Mouse (Mus musculus): ENCODE measurements around the gene Tmc6. TPM values are rescaled to one million over a fixed set of nuclear protein-coding genes. Genes with fewer than 3 reads are reported as not detected.
"Not testable (repeated sequence)": the region's sequence is repeated elsewhere in the genome, so short reads cannot be mapped to it uniquely, and the experiment has no call there.

The Tmc6 gene
- total RNA-seq, 1 experiment = 36.0 TPM

GRCm38 (mm10) chr11:117790286-117790685, 8.3 kb upstream of the Tmc6 start:
- H3K27ac ChIP-seq (ENCODE audit: insufficient read depth, low read depth, low read length, poor library complexity, severe bottlenecking) = no peak overlapping the region
- no peaks in the 10 kb centered on the region for H3K36me3 ChIP-seq (ENCODE audit: control insufficient read depth, insufficient read depth, low read length, poor library complexity, severe bottlenecking)
- TF ChIP-seq CHD2 (IDR thresholded peaks at IDR 0.05; ENCODE audit: low read depth, low read length) (no peak), ZC3H11A (IDR thresholded peaks at IDR 0.05; ENCODE audit: borderline replicate concordance, low read depth, low read length) (no peak; the same call in 1 of the 2 replicates), MAFK (IDR thresholded peaks at IDR 0.05; ENCODE audit: insufficient read depth, low read depth, low read length) (no peak), HCFC1 (IDR thresholded peaks at IDR 0.05; ENCODE audit: borderline replicate concordance, insufficient read depth, low read length) (no peak), ZNF384 (IDR thresholded peaks at IDR 0.05; ENCODE audit: low read depth, low read length) (no peak)
- H3K9me3 ChIP-seq (ENCODE audit: control insufficient read depth, insufficient read depth, low read depth, low read length) = no peaks in the 10 kb centered on the region
- H3K4me1 ChIP-seq (ENCODE audit: control insufficient read depth in 2 of 2, insufficient read depth in 2 of 2, low read length in 2 of 2, poor library complexity in 1 of 2) = peaks cover 4 to 27% of the 10 kb centered on the region in 2 experiments; a peak in 2 of 4 replicates
- peak overlapping the region; percentile 5 to 9; a peak in 2 of 4 replicates for H3K4me3 ChIP-seq (ENCODE audit: insufficient read depth in 1 of 2, low read depth in 1 of 2, low read length in 2 of 2, poor library complexity in 1 of 2, severe bottlenecking in 1 of 2)
- 0 out of 2 replicates have a peak overlapping the region, but pooled peaks have one; percentile 9 for H3K9ac ChIP-seq (ENCODE audit: insufficient read depth, low read depth, low read length, poor library complexity, severe bottlenecking)
- in situ Hi-C loops (cut with MboI; ENCODE audit: low sequenced_read_pairs in 2 of 2, unreplicated experiment in 2 of 2) = no loop called here
- DNase-seq (ENCODE audit: low read depth, low spot score) = no peak

DNA sequence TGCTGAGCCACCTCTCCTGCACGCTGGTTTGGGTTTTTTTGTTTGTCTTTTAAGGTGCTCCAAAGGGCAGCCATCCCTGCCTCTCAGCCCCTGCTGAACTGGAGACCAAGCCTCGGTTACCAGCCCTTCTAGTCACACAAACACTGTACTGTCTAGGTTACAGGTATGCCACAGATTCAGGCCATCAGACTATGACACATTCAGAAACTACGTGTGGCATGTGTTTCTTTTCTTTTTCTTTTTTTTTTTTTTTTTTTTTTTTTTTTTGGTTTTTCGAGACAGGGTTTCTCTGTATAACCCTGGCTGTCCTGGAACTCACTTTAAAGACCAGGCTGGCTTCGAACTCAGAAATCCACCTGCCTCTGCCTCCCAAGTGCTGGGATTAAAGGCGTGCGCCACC, 6.5 kb upstream of the Tmc6 start:
- DNase-seq (ENCODE audit: low read depth, low spot score); H3K36me3 ChIP-seq (ENCODE audit: control insufficient read depth, insufficient read depth, low read length, poor library complexity, severe bottlenecking); H3K27ac ChIP-seq (ENCODE audit: insufficient read depth, low read depth, low read length, poor library complexity, severe bottlenecking); H3K9ac ChIP-seq (ENCODE audit: insufficient read depth, low read depth, low read length, poor library complexity, severe bottlenecking); H3K4me3 ChIP-seq (ENCODE audit: insufficient read depth in 1 of 2, low read depth in 1 of 2, low read length in 2 of 2, poor library complexity in 1 of 2, severe bottlenecking in 1 of 2); H3K9me3 ChIP-seq (ENCODE audit: control insufficient read depth, insufficient read depth, low read depth, low read length); in situ Hi-C loops (cut with MboI; ENCODE audit: low sequenced_read_pairs in 2 of 2, unreplicated experiment in 2 of 2): not testable (repeated sequence)
- H3K4me1 ChIP-seq (ENCODE audit: control insufficient read depth in 2 of 2, insufficient read depth in 2 of 2, low read length in 2 of 2, poor library complexity in 1 of 2) = peaks cover 8 to 29% of the 10 kb centered on the region in 2 experiments; a peak in 2 of 4 replicates

GRCm38 (mm10) chr11:117786294-117786693, 4.3 kb upstream of the Tmc6 start:
- Histone ChIP-seq H3K4me3 (ENCODE audit: insufficient read depth in 1 of 2, low read depth in 1 of 2, low read length in 2 of 2, poor library complexity in 1 of 2, severe bottlenecking in 1 of 2) (no peak overlapping the region), H3K27ac (ENCODE audit: insufficient read depth, low read depth, low read length, poor library complexity, severe bottlenecking) (no peak overlapping the region), H3K9ac (ENCODE audit: insufficient read depth, low read depth, low read length, poor library complexity, severe bottlenecking) (no peak overlapping the region), H3K36me3 (ENCODE audit: control insufficient read depth, insufficient read depth, low read length, poor library complexity, severe bottlenecking) (no peaks in the 10 kb centered on the region), H3K9me3 (ENCODE audit: control insufficient read depth, insufficient read depth, low read depth, low read length) (no peaks in the 10 kb centered on the region), H3K4me1 (ENCODE audit: control insufficient read depth in 2 of 2, insufficient read depth in 2 of 2, low read length in 2 of 2, poor library complexity in 1 of 2) (peaks cover 10 to 29% of the 10 kb centered on the region in 2 experiments; a peak in 3 of 4 replicates)
- in situ Hi-C loops (cut with MboI; ENCODE audit: low sequenced_read_pairs in 2 of 2, unreplicated experiment in 2 of 2) = no loop called here
- TF ChIP-seq HCFC1 (IDR thresholded peaks at IDR 0.05; ENCODE audit: borderline replicate concordance, insufficient read depth, low read length) = no peak
- TF ChIP-seq ZC3H11A (IDR thresholded peaks at IDR 0.05; ENCODE audit: borderline replicate concordance, low read depth, low read length) = peak; percentile 27; the same call in 1 of the 2 replicates
- no peak for TF ChIP-seq MAFK (IDR thresholded peaks at IDR 0.05; ENCODE audit: insufficient read depth, low read depth, low read length)
- TF ChIP-seq CHD2 (IDR thresholded peaks at IDR 0.05; ENCODE audit: low read depth, low read length) = no peak
- DNase-seq (ENCODE audit: low read depth, low spot score) = no peak

GRCm38 (mm10) chr11:117783683-117784309, 1.8 kb upstream of the Tmc6 start:
- peak overlapping the region; percentile 51 to 78 for H3K4me3 ChIP-seq (ENCODE audit: insufficient read depth in 1 of 2, low read depth in 1 of 2, low read length in 2 of 2, poor library complexity in 1 of 2, severe bottlenecking in 1 of 2)
- peaks cover 8 to 29% of the 10 kb centered on the region in 2 experiments; a peak in 3 of 4 replicates for H3K4me1 ChIP-seq (ENCODE audit: control insufficient read depth in 2 of 2, insufficient read depth in 2 of 2, low read length in 2 of 2, poor library complexity in 1 of 2)
- no peaks in the 10 kb centered on the region for H3K9me3 ChIP-seq (ENCODE audit: control insufficient read depth, insufficient read depth, low read depth, low read length)
- H3K27ac ChIP-seq (ENCODE audit: insufficient read depth, low read depth, low read length, poor library complexity, severe bottlenecking) = no peak overlapping the region
- no peak for DNase-seq (ENCODE audit: low read depth, low spot score)
- TF ChIP-seq ZC3H11A (IDR thresholded peaks at IDR 0.05; ENCODE audit: borderline replicate concordance, low read depth, low read length) (no peak), CHD2 (IDR thresholded peaks at IDR 0.05; ENCODE audit: low read depth, low read length) (no peak), MAFK (IDR thresholded peaks at IDR 0.05; ENCODE audit: insufficient read depth, low read depth, low read length) (no peak), ZNF384 (IDR thresholded peaks at IDR 0.05; ENCODE audit: low read depth, low read length) (no peak), HCFC1 (IDR thresholded peaks at IDR 0.05; ENCODE audit: borderline replicate concordance, insufficient read depth, low read length) (no peak)
- H3K9ac ChIP-seq (ENCODE audit: insufficient read depth, low read depth, low read length, poor library complexity, severe bottlenecking) = peak overlapping the region; percentile 56; the same call in 1 of the 2 replicates
- in situ Hi-C loops (cut with MboI; ENCODE audit: low sequenced_read_pairs in 2 of 2, unreplicated experiment in 2 of 2) = no loop called here
- no peaks in the 10 kb centered on the region for H3K36me3 ChIP-seq (ENCODE audit: control insufficient read depth, insufficient read depth, low read length, poor library complexity, severe bottlenecking)

- TF ChIP-seq ZC3H11A (IDR thresholded peaks at IDR 0.05; ENCODE audit: borderline replicate concordance, low read depth, low read length) (no peak), ZNF384 (IDR thresholded peaks at IDR 0.05; ENCODE audit: low read depth, low read length) (no peak), CHD2 (IDR thresholded peaks at IDR 0.05; ENCODE audit: low read depth, low read length) (no peak), HCFC1 (IDR thresholded peaks at IDR 0.05; ENCODE audit: borderline replicate concordance, insufficient read depth, low read length) (no peak), MAFK (IDR thresholded peaks at IDR 0.05; ENCODE audit: insufficient read depth, low read depth, low read length) (no peak)
- Histone ChIP-seq H3K9ac (ENCODE audit: insufficient read depth, low read depth, low read length, poor library complexity, severe bottlenecking) (peak overlapping the region; percentile 64), H3K9me3 (ENCODE audit: control insufficient read depth, insufficient read depth, low read depth, low read length) (no peaks in the 10 kb centered on the region), H3K36me3 (ENCODE audit: control insufficient read depth, insufficient read depth, low read length, poor library complexity, severe bottlenecking) (peaks cover 2% of the 10 kb centered on the region; the same call in 1 of the 2 replicates), H3K4me1 (ENCODE audit: control insufficient read depth in 2 of 2, insufficient read depth in 2 of 2, low read length in 2 of 2, poor library complexity in 1 of 2) (peaks cover 8 to 33% of the 10 kb centered on the region in 2 experiments; a peak in 3 of 4 replicates), H3K27ac (ENCODE audit: insufficient read depth, low read depth, low read length, poor library complexity, severe bottlenecking) (no peak overlapping the region), H3K4me3 (ENCODE audit: insufficient read depth in 1 of 2, low read depth in 1 of 2, low read length in 2 of 2, poor library complexity in 1 of 2, severe bottlenecking in 1 of 2) (peak overlapping the region; percentile 51 to 78)
- in situ Hi-C loops (cut with MboI; ENCODE audit: low sequenced_read_pairs in 2 of 2, unreplicated experiment in 2 of 2) = no loop called here
- DNase-seq (ENCODE audit: low read depth, low spot score) = no peak
Observed at GRCm38 (mm10) chr11:117783089-117783488, 1.1 kb upstream of the Tmc6 start.

Measured in ES-E14 (cell line).